Mouse (Mus musculus) ES-Bruce4 (cell line): Measurements from ENCODE around the gene Dnah14.

Experiments used
- CTCF ChIP-seq: IDR thresholded peaks from one replicate; pipeline ENCODE4 v1.8.1; 2011; ENCODE audit warnings: low read depth, low read length
- EP300 ChIP-seq: IDR thresholded peaks from 2 replicates; pipeline ENCODE4 v1.6.1; 2011; ENCODE audit warnings: low read depth, low read length; ENCODE audit not compliant: insufficient read depth
- POLR2A ChIP-seq: IDR thresholded peaks from one replicate; pipeline ENCODE4 v1.8.1; 2011; ENCODE audit warnings: low read length; ENCODE audit not compliant: insufficient read depth

- TF ChIP-seq CTCF (peak; percentile 49), POLR2A (no peak), EP300 (no peak)
Measured at GRCm38 (mm10) chr1:181545044-181545772, 31.2 kb upstream of the Dnah14 start.
